Mouse (Mus musculus) adrenal gland, adult 18-20 months (tissue): ENCODE data around the gene Arpc3. TPM values are rescaled to one million over a fixed set of nuclear protein-coding genes. Genes with fewer than 3 reads are reported as not detected.
"Not testable (repeated sequence)": the region's sequence is repeated elsewhere in the genome, so short reads cannot be mapped to it uniquely, and the experiment has no call there.

Experiments
- DNase-seq, 2 experiments: peaks; one replicate each; pipeline ENCODE4 v3.0.0; 2021 to 2022; ENCODE audit warnings: low spot score in 2 of 2
- total RNA-seq, 2 experiments: library from RNA; stranded (reverse); gene quantifications; 1 replicate in 1 of 2; 2 replicates in 1 of 2; pipeline ENCODE4 v1.2.3; 2021

Gene Arpc3
- total RNA-seq, 2 experiments from 2014 or later, result 238 to 281 TPM

GRCm38 (mm10) chr5:122431221-122431620 is 39.5 kb downstream of the Arpc3 start:
- no peak for DNase-seq

- no peak for DNase-seq
These were observed 42.9 kb downstream of the Arpc3 start for GRCm38 (mm10) chr5:122434541-122434940.

GRCm38 (mm10) chr5:122439400-122440094 is 47.9 kb downstream of the Arpc3 start:
- DNase-seq, result no peak

- no peak for DNase-seq
These were observed 48.5 kb downstream of the Arpc3 start for GRCm38 (mm10) chr5:122440095-122440630.

GRCm38 (mm10) chr5:122444492-122444891 is 52.8 kb downstream of the Arpc3 start:
- DNase-seq, result no peak

GRCm38 (mm10) chr5:122445051-122445610 is 53.5 kb downstream of the Arpc3 start:
- DNase-seq, result no peak

GRCm38 (mm10) chr5:122447857-122448256 is 56.2 kb downstream of the Arpc3 start:
- no peak for DNase-seq

- no peak for DNase-seq
These were observed 57.2 kb downstream of the Arpc3 start for GRCm38 (mm10) chr5:122448869-122449268.

- no peak for DNase-seq
These were observed 58.3 kb downstream of the Arpc3 start for GRCm38 (mm10) chr5:122449946-122450345.

- no peak for DNase-seq
These were observed 59.2 kb downstream of the Arpc3 start for GRCm38 (mm10) chr5:122450913-122451317.

- DNase-seq, result no peak
These were observed 59.6 kb downstream of the Arpc3 start for GRCm38 (mm10) chr5:122451324-122451723.

- DNase-seq, result no peak
These were observed 60.5 kb downstream of the Arpc3 start for GRCm38 (mm10) chr5:122452194-122452593.

- DNase-seq, result no peak
These were observed 61.5 kb downstream of the Arpc3 start for GRCm38 (mm10) chr5:122453188-122453587.

- DNase-seq, result no peak
These were observed 62.8 kb downstream of the Arpc3 start for GRCm38 (mm10) chr5:122454442-122454841.

GRCm38 (mm10) chr5:122454883-122455282 is 63.2 kb downstream of the Arpc3 start:
- no peak for DNase-seq

GRCm38 (mm10) chr5:122455584-122455983 is 63.9 kb downstream of the Arpc3 start:
- DNase-seq, result no peak

GRCm38 (mm10) chr5:122457054-122457453 is 65.4 kb downstream of the Arpc3 start:
- not testable (repeated sequence) for DNase-seq

- DNase-seq, result no peak
These were observed 66.4 kb downstream of the Arpc3 start for GRCm38 (mm10) chr5:122458066-122458465.

GRCm38 (mm10) chr5:122459335-122459734 is 67.7 kb downstream of the Arpc3 start:
- DNase-seq, result no peak

- DNase-seq, result no peak
These were observed 69.0 kb downstream of the Arpc3 start for GRCm38 (mm10) chr5:122460656-122461055.

GRCm38 (mm10) chr5:122461431-122461830 is 69.8 kb downstream of the Arpc3 start:
- no peak for DNase-seq
